Mouse (Mus musculus): ENCODE measurements around the gene Gpam.

Gene Gpam

DNA sequence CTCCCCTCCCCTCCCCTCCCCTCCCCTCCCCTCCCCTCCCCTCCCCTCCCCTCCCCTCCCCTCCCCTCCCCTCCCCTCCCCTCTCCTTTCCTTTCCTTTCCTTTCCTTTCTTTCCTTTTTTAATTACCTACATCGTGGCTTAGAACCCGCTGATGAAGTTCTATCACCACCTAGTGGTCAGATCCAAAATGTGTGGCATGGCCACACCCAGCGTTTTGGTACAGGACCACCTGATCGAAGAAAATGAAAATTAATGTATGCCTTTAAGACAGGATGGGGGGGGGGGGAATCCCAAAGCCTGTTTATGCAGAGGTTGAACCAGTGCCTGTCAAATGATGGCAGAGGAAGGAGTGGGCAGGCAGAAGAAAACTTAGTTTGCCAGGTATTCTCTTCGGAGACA is 65.1 kb downstream of the Gpam start:
- DNase-seq (ENCODE audit: low read depth, low spot score), result peak; percentile 84

DNA sequence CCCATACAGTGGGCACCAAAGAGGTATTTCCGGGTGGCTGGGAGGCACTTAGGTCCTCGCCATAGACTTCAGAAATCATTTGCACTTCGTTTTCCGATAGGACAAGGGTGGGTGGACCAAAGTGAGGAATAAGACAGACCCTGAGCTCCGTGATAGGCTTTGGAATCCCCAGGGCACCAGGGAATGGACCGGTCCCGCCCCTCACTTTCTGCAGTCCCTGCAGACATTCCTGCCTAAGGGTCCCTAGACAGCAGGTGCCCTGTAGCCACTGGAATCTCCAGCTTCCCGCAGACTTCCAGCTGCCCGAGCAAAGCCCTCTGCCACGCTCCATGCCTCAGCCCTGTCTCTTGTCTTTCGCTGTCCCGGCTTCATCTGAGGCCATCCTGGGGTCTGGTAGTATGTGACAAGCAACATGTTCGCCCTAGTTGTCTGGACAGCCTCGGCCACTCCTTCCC is 65.6 kb downstream of the Gpam start:
- DNase-seq (ENCODE audit: low read depth, low spot score), result peak; percentile 10

DNA sequence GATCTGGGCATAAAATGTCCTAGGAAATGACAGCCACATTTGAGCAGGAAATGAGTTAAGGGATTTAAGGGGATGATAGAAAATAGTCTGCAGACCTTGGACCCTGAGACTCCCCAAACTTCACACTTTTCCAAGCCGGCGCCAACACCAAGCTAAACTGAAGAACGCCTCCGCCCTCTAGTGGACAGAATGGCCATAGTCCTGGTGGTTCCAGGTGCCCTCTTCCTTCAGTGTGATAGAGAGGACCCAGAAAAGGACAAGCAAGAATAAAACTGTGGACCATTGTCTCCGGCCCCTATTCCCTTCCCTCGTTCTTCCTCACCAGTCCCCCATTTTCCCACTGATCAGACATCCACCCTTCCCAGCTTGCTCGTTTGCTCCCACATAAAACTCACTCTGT is 66.1 kb downstream of the Gpam start:
- DNase-seq (ENCODE audit: low read depth, low spot score), result peak; percentile 77

DNA sequence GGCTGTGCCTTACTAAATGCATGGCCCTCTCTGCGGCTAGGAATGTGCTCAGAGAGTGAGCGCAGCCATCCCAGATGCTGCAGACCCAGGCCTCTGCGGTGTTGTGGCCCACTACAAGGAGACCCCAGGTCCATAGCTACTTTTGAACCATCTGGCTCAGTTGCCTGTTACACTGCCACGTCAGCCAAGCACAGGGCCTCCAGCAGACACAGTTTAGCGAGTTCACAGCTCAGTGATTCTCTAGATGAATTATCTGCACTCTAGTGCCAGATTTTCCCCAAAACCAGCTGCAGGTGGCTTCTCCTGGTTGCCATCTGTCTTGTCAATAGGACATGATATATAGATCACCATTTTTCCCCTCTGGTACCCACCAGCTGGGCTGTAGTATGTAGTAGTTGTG is 69.6 kb downstream of the Gpam start:
- DNase-seq (ENCODE audit: low read depth, low spot score), result peak; percentile 13

DNA sequence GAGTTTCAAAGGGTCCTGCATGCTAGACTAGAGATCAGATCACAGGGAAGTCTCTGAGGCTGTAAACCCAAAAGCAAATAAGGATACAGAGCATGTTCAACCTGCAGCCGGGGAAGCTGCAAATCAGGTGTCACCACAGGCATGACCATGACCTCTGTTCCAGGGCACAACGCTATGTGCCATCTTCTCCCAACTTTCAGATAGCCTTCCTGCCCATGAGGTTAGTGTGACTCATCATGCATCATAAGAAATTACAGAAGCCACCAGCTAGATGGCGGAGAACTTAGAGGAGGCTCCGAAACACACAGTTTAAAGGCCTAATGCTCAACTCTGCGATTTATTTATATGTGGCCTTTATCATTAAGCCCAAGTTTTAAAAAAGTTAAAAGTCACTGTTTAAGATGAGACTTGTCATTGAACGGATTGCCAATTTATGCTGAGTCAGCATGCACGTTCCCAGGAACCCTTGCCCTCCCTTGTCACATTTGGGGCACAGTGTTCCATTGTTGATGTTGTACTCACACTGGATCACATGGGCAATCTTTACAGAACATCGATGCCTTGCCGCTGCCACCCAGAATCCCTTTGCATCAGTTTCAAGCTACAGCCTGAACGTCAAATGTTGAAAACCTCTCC is 71.3 kb downstream of the Gpam start:
- DNase-seq (ENCODE audit: low read depth, low spot score), result no peak

DNA sequence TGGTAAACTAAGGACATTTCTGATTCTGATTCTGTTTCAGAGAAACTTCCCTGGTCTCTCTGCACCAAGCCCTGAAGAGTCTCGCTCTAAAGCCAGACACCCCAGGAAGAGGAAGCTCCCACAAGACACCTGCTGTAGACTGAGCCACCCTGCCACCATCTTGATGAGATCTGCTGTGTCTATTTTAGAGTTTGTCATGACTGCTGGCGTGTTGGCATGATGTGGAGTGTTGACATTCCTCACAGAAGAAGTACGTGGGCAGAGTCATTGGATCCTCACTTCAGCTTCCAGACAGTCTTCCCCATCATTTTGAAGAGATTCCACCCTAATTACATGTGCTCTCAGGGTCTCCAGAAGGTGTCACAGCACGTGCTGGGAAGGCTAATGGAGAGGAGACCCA is 73.9 kb downstream of the Gpam start:
- DNase-seq (ENCODE audit: low read depth, low spot score), result no peak

DNA sequence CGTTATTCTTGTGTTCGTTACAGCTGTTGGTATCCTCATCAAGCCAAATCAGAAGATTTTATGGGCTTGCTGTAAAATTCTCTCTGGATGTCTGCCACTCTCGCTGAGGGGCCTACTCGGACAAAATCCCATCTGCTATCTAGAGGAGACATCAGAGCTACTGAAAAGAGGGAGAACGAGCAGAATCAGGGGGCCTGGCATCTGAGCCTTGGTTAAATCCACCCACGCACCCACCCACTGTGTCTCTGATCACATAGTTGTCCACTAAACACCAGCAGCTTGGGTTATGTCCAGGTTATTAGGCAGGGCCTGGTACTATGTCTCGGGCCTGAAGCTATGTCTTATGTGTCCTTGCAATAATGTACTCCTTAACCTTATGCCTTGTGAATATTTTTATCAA is 89.6 kb downstream of the Gpam start:
- DNase-seq (ENCODE audit: low read depth, low spot score), result no peak

DNA sequence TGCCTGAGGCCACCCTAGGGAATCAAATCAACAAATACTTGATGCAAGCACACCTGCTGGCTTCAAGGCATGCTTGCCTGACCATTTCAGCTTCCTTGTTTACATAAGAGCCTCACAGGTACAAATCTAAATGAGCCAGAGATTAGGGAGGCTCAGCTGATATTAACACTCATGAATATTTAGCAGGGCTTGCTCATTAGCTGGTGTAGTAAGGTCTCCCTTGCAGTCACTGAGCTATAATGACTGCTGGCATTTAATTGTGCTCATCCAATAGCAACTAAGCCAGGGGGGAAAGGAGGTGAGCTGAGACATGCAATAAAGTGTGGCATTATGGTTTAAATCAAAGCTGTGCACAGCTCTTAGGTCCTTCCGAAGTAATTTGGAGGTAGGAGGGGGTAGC is 108.2 kb downstream of the Gpam start:
- no peak for DNase-seq (ENCODE audit: low read depth, low spot score)
